Mouse (Mus musculus) heart, postnatal 0 days (tissue): ENCODE measurements around the gene Fam120a.

Experiments used
- CTCF ChIP-seq: IDR thresholded peaks from 2 replicates; pipeline ENCODE4 v1.5.1; 2016; ENCODE audit warnings: antibody characterized with exemption, control low read depth, low read depth
- EP300 ChIP-seq: IDR thresholded peaks from 2 replicates; pipeline ENCODE4 v1.6.1; 2016; ENCODE audit warnings: antibody characterized with exemption, low read depth

DNA sequence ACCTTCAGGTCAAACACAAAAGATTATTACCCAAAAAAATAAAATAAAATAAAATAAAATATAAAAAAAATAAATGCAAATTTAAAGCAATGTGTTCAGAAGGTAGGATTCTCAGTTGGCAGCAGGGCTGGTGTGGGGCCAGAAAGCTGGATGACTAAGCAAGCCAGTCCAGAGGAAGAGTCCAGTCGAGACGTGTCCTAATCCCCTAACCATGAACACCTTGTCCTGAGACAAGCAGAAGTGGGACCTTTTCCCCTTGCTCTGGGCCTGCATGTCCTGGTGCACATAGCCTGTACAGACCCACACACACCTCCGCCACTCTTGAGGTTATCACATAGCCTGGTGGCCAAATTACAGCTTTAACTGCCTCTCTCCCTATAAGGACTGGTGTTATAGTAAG, 35.1 kb downstream of the Fam120a start:
- TF ChIP-seq CTCF, result no peak
- no peak for TF ChIP-seq EP300
